ENCODE assay signal across 27 mouse cellular contexts in genomic region chr13:89709497-89710201, GRCm38 (mm10). TPM values are rescaled to one million over a fixed set of nuclear protein-coding genes. Genes with fewer than 3 reads are reported as not detected.
DNase-seq lines count a peak whose midpoint lies in the region; ATAC-seq and TF ChIP-seq lines count a peak whose summit lies in the region.
"Had no signal": no experiment of that assay in that cellular context is flagged by ENCODE, and none has a peak within 500 bp of the region (broad histone marks: within the 10 kb centered on the region; RNA-seq: fewer than 3 reads in every experiment).

No protein-coding gene starts in this region.

- no peak for TF ChIP-seq POLR2A in liver, adult 2 months (IDR thresholded peaks at IDR 0.05; ENCODE audit: extremely low read depth, insufficient read depth, low read length)

- no peaks in the 10 kb centered on the region for H3K27me3 ChIP-seq in liver, adult 2 months (ENCODE audit: control insufficient read depth, insufficient read depth, low read length)
- no peaks in the 10 kb centered on the region for H3K27me3 ChIP-seq in liver, embryonic 13.5 days
- H3K27me3 ChIP-seq in stomach, embryonic 14.5 days (ENCODE audit: control insufficient read depth, insufficient read depth, low read length): no peaks in the 10 kb centered on the region
- no peaks in the 10 kb centered on the region for H3K27me3 ChIP-seq in hindbrain, embryonic 10.5 days (ENCODE audit: insufficient read depth, poor library complexity, severe bottlenecking)
- H3K27me3 ChIP-seq: heart, embryonic 12.5 days; Patski had no signal

- no peak overlapping the region for H3K4me2 ChIP-seq in liver, embryonic 13.5 days
- no peak overlapping the region for H3K4me2 ChIP-seq in stomach, embryonic 14.5 days (replicated peaks; ENCODE audit: low read depth, low read length)
- H3K4me2 ChIP-seq: heart, embryonic 12.5 days; hindbrain, embryonic 14.5 days had no signal

- no peaks in the 10 kb centered on the region for H3K79me2 ChIP-seq in liver, adult 2 months (ENCODE audit: control insufficient read depth, insufficient read depth, low read length)

- H3K9ac ChIP-seq in liver, adult 2 months (ENCODE audit: low read depth, low read length): no peak overlapping the region
- H3K9ac ChIP-seq in liver, embryonic 13.5 days: no peak overlapping the region
- no peak overlapping the region for H3K9ac ChIP-seq in stomach, embryonic 14.5 days (replicated peaks; ENCODE audit: low read depth, low read length)
- H3K9ac ChIP-seq: heart, embryonic 12.5 days; hindbrain, embryonic 14.5 days had no signal

- no peaks in the 10 kb centered on the region for H3K36me3 ChIP-seq in liver, adult 2 months (ENCODE audit: control insufficient read depth, insufficient read depth, low read length)
- no peaks in the 10 kb centered on the region for H3K36me3 ChIP-seq in liver, embryonic 13.5 days
- H3K36me3 ChIP-seq in stomach, embryonic 14.5 days (ENCODE audit: control insufficient read depth, insufficient read depth, low read length): peaks cover 14% of the 10 kb centered on the region
- peaks cover 36% of the 10 kb centered on the region for H3K36me3 ChIP-seq in hindbrain, embryonic 10.5 days

- no peaks in the 10 kb centered on the region for H3K9me3 ChIP-seq in liver, embryonic 13.5 days (replicated peaks)
- no peaks in the 10 kb centered on the region for H3K9me3 ChIP-seq in stomach, embryonic 14.5 days (ENCODE audit: control insufficient read depth, low read depth, low read length)
- no peaks in the 10 kb centered on the region for H3K9me3 ChIP-seq in hindbrain, embryonic 10.5 days
- H3K9me3 ChIP-seq: heart, embryonic 12.5 days had no signal

- TF ChIP-seq CTCF in liver, adult 2 months (IDR thresholded peaks at IDR 0.05; ENCODE audit: low read depth, low read length): no peak

- ATAC-seq in liver, embryonic 13.5 days (ENCODE audit: low read depth): peak; percentile 66
- ATAC-seq in stomach, embryonic 14.5 days (ENCODE audit: insufficient number of reproducible peaks, insufficient read depth, low FRiP score, low read depth): peak; percentile 87
- ATAC-seq: forebrain, embryonic 16.5 days; Patski had no signal

- 12% methylated on average over 4 of the region's 4 CpGs for WGBS in liver, adult 2 months
- 47% methylated on average over 4 of the region's 4 CpGs for WGBS in liver, embryonic 13.5 days (ENCODE audit: insufficient replicate concordance)
- 45% methylated on average over 4 of the region's 4 CpGs for WGBS in stomach, embryonic 14.5 days
- 94% methylated on average over 4 of the region's 4 CpGs for WGBS in hindbrain, embryonic 10.5 days

- no peak overlapping the region for H3K27ac ChIP-seq in liver, adult 2 months (replicated peaks; ENCODE audit: insufficient read depth, low read depth, low read length)
- H3K27ac ChIP-seq in liver, embryonic 13.5 days: no peak overlapping the region
- no peak overlapping the region for H3K27ac ChIP-seq in stomach, embryonic 14.5 days (ENCODE audit: low read length)
- no peak overlapping the region for H3K27ac ChIP-seq in hindbrain, embryonic 10.5 days
- H3K27ac ChIP-seq: gastrocnemius, adult 2 months; heart, adult 2 months; hindbrain, embryonic 14.5 days had no signal

- no peak overlapping the region for H3K4me3 ChIP-seq in liver, adult 2 months (ENCODE audit: insufficient read depth, low read depth, low read length)
- no peak overlapping the region for H3K4me3 ChIP-seq in liver, embryonic 13.5 days (replicated peaks)
- no peak overlapping the region for H3K4me3 ChIP-seq in stomach, embryonic 14.5 days (ENCODE audit: low read depth, low read length)
- H3K4me3 ChIP-seq in hindbrain, embryonic 10.5 days: no peak overlapping the region
- H3K4me3 ChIP-seq: erythroblast, embryonic 14.5 days; gastrocnemius, adult 2 months; heart, adult 2 months; heart, embryonic 12.5 days had no signal

- peak; percentile 97 for DNase-seq in liver, adult 2 months (ENCODE audit: extremely low read depth, low read depth, low spot score)
- no peak for DNase-seq in liver
- DNase-seq in liver, embryonic 13.5 days: no peak
- DNase-seq in hindbrain, embryonic 10.5 days (ENCODE audit: low spot score): no peak
- no peak for DNase-seq in embryo, embryonic 9.5 days (ENCODE audit: extremely low spot score)
- DNase-seq in right cerebral cortex, postnatal 14 days: no peak
- DNase-seq: adrenal gland, postnatal 36 days; cerebellum, adult 18-20 months; cerebellum, postnatal 10 days; gastrocnemius, adult 2 months; heart, adult 2 months; heart, postnatal 4 days; kidney, adult 9 months; kidney, postnatal 10 days; layer of hippocampus, adult 9-11 months; lung, adult 2 months; lung, postnatal 14 days; midbrain, embryonic 14.5 days; spleen, adult 18-20 months; thymus, postnatal 25 days had no signal

- H3K4me1 ChIP-seq in liver, adult 2 months (ENCODE audit: control insufficient read depth, insufficient read depth, low read length): peaks cover 1% of the 10 kb centered on the region; the same call in 1 of the 2 replicates
- H3K4me1 ChIP-seq in liver, embryonic 13.5 days (replicated peaks): no peaks in the 10 kb centered on the region
- no peaks in the 10 kb centered on the region for H3K4me1 ChIP-seq in stomach, embryonic 14.5 days (ENCODE audit: control insufficient read depth, insufficient read depth, low read length)
- no peaks in the 10 kb centered on the region for H3K4me1 ChIP-seq in hindbrain, embryonic 10.5 days (replicated peaks)

RNA-seq across cellular contexts. Expression of gene Vcan, which starts 32.7 kb away (rescaled TPM):
- total RNA-seq in liver, adult 2 months (2014; rRNA removed): 0.09 and 1.7 TPM in 2 replicates
- 0.02 TPM in 1 of 2 replicates, not detected in the other for polyA plus RNA-seq in liver, adult 2 months (2012; rRNA removed)
- polyA plus RNA-seq in liver, embryonic 13.5 days (2015; fragmentation: Nextera tagmentation; extraction: Ambion mirVana): 1.8 and 2.0 TPM in 2 replicates
- 64.8 and 66.9 TPM in 2 replicates for polyA plus RNA-seq in stomach, embryonic 14.5 days (2014; fragmentation: Nextera tagmentation; extraction: Ambion mirVana)
- polyA plus RNA-seq in hindbrain, embryonic 10.5 days (2016; fragmentation: Nextera tagmentation; extraction: Ambion mirVana): 42.4 and 44.6 TPM in 2 replicates
- total RNA-seq: MEL had no signal
- polyA plus RNA-seq: erythroblast, embryonic 14.5 days had no signal

Comparison
In these comparisons a context has a peak if more than half of its experiments do, and no peak if none do; other contexts are left out.
1. RNA of gene Vcan, which starts 32.7 kb away (polyA plus RNA-seq): 64.8 to 66.9 TPM in stomach, embryonic 14.5 days and 42.4 to 44.6 TPM in hindbrain, embryonic 10.5 days; 1.8 to 2.0 TPM in liver, embryonic 13.5 days and 0.02 TPM in liver, adult 2 months; every median in the first group is over 10 times any median in the second.